In the genomic region with DNA sequence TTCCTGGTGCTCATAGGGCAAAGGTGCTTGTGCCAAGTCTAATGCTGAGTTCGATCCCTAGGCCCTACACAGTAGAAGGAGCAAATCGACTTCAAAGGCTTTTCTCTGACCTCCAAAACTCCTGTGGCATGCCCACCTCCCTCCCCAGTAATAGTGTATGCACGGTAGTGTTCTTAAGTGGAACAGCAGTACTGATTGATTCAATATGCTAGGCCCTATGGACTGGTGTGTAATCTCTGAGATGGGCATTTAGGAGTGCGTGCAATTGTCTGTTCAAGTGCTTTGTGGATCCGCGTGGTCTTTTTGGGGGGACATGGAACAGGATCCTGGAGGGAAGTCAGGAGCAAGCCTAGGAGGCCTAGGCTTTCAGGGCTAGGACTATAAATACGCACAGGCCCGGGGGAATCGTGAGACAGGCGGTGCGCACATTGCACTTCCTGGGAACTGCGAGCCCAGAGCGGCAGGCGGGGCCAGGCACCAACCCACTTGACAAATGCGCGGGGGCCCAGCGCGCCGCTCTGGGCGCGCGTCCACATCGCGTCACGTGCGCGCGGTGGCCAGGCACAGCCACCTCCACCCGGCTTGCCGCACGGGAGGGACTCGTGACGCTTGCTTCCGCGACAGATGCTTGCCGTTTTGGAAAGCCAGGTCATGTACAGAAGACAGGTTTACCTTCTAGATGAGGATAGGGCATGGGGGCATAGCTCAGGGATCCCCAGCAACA, we compare ENCODE assay signal across 8 mouse cellular contexts. TPM values are rescaled to one million over a fixed set of nuclear protein-coding genes. Genes with fewer than 3 reads are reported as not detected.
DNase-seq lines count a peak whose midpoint lies in the region; ATAC-seq lines count a peak whose summit lies in the region.

No protein-coding gene starts in this region.

- no peaks in the 10 kb centered on the region for H3K36me3 ChIP-seq in hindbrain, embryonic 14.5 days (replicated peaks; ENCODE audit: control insufficient read depth, insufficient read depth)

- peak; percentile 80 for DNase-seq in R1 (ENCODE audit: low read depth, low spot score)
- DNase-seq in cerebellum, postnatal 25 days, result peak; percentile 97 to 98
- DNase-seq in frontal cortex, postnatal 25 days (ENCODE audit: low spot score in 2 of 2), result peak; percentile 86 to 88
- peak; percentile 89 for DNase-seq in hindbrain, embryonic 14.5 days (ENCODE audit: low spot score)
- peak; percentile 93 to 94 for DNase-seq in layer of hippocampus, postnatal 36 days
- DNase-seq in lung, postnatal 36 days, result peak; percentile 96
- DNase-seq in retina, postnatal 1 day, result peak; percentile 94
- peak; percentile 80 to 87 for DNase-seq in urinary bladder, adult 18-20 months (ENCODE audit: low spot score in 2 of 2)

- H3K27me3 ChIP-seq in hindbrain, embryonic 14.5 days (ENCODE audit: control insufficient read depth, insufficient read depth, low read length), result no peaks in the 10 kb centered on the region

- peak; percentile 95 for ATAC-seq in hindbrain, embryonic 14.5 days (ENCODE audit: low FRiP score)

- peaks cover 13% of the 10 kb centered on the region for H3K4me1 ChIP-seq in hindbrain, embryonic 14.5 days (replicated peaks; ENCODE audit: control insufficient read depth, insufficient read depth, low read length)

- peak overlapping the region; percentile 38 for H3K4me3 ChIP-seq in hindbrain, embryonic 14.5 days (replicated peaks; ENCODE audit: low read length)

- no peaks in the 10 kb centered on the region for H3K9me3 ChIP-seq in hindbrain, embryonic 14.5 days (ENCODE audit: control insufficient read depth, low read length)

- WGBS in hindbrain, embryonic 14.5 days, result 3% methylated on average over 36 of the region's 36 CpGs

- H3K4me2 ChIP-seq in hindbrain, embryonic 14.5 days (replicated peaks), result peak overlapping the region; percentile 77

- H3K9ac ChIP-seq in hindbrain, embryonic 14.5 days, result peak overlapping the region; percentile 71

- peak overlapping the region; percentile 85 for H3K27ac ChIP-seq in hindbrain, embryonic 14.5 days

RNA-seq across cellular contexts. Expression of a gene that starts 31.1 kb away (rescaled TPM):
- 313 and 339 TPM in 2 replicates for polyA plus RNA-seq in hindbrain, embryonic 14.5 days (2014; fragmentation: Nextera tagmentation; extraction: Ambion mirVana)
- total RNA-seq in layer of hippocampus, postnatal 36 days (2021), result 100 to 1,000 TPM; 397 to 425 TPM

RNA-seq across cellular contexts. Expression of a gene that starts 37.2 kb away (rescaled TPM):
- polyA plus RNA-seq in hindbrain, embryonic 14.5 days (2014; fragmentation: Nextera tagmentation; extraction: Ambion mirVana), result 8.8 and 11.2 TPM in 2 replicates
- total RNA-seq in layer of hippocampus, postnatal 36 days (2021), result 10 to 100 TPM in 1 of 2 experiments, 1 to 10 TPM in 1; 8.7 to 10.2 TPM

RNA-seq across cellular contexts. Expression of a gene that starts 49.8 kb away (rescaled TPM):
- polyA plus RNA-seq in hindbrain, embryonic 14.5 days (2014; fragmentation: Nextera tagmentation; extraction: Ambion mirVana), result 102 and 134 TPM in 2 replicates
- total RNA-seq in layer of hippocampus, postnatal 36 days (2021), result 10 to 100 TPM; 42.9 to 44.0 TPM

Comparison
In these comparisons a context has a peak if more than half of its experiments do, and no peak if none do; other contexts are left out.
1. Peak in every context shown above with its lines: DNase-seq, ATAC-seq, H3K4me3 ChIP-seq and H3K27ac ChIP-seq.